Mouse (Mus musculus) T-helper 17 cell (primary cell): ENCODE data around the gene Arap1.

Experiments used
- in situ Hi-C, 2 experiments: fragments of 300-600 bp; cut with MboI, MseI; formaldehyde crosslinking; loops; 1 replicate in 1 of 2; 2 replicates in 1 of 2; pipeline ENCODE4 v1.15.1; 2025; ENCODE audit warnings: high pct_unique_total_duplicates in 2 of 2

Arap1 gene

GRCm38 (mm10) chr7:101393015-101393414 is 45.1 kb downstream of the Arap1 start:
- in situ Hi-C loops = no loop called here

- in situ Hi-C loops = no loop called here
These were observed 46.0 kb downstream of the Arap1 start for GRCm38 (mm10) chr7:101393694-101394504.

GRCm38 (mm10) chr7:101394569-101394968 is 46.7 kb downstream of the Arap1 start:
- in situ Hi-C loops = no loop called here

- in situ Hi-C loops = no loop called here
These were observed 47.6 kb downstream of the Arap1 start for GRCm38 (mm10) chr7:101395471-101395870.

DNA sequence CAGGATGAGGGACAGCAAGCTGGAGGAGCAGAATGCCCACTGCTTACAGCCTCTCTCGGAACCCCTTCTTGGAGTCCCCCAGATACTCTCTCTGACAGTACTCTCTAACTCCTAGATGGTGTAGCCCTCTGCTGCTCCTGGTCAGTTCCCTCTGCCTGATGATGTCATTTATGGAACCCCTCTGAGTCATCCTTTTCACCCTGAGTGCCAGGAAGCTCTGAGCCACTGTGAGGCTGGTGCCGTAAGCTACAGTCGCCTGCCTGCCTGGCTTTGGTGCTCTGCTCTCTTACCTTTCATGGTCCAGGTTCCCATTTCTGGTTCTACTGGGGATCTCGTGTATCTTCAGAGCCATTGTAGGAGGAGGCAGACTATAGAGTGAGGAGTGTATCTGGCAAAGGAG is 49.3 kb downstream of the Arap1 start:
- in situ Hi-C loops = no loop called here

DNA sequence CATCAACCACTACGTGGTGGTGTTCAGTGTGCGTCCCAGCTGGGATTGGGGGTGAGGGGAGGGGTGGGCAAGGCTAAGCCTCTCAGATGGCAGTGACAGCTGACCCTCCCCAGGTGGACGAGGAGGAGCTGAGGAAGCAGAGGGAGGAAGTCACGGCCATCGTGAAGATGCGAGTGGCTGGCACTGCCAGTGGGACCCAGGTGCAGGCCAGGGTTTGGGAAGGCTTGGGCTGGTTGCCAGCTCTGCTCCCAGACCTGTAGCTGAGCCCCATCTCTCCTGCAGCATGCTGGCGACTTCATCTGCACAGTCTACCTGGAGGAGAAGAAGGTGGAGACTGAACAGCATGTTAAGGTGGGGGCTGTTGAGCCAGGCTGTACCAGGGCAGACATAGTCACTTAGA is 53.6 kb downstream of the Arap1 start:
- in situ Hi-C loops = no loop called here

DNA sequence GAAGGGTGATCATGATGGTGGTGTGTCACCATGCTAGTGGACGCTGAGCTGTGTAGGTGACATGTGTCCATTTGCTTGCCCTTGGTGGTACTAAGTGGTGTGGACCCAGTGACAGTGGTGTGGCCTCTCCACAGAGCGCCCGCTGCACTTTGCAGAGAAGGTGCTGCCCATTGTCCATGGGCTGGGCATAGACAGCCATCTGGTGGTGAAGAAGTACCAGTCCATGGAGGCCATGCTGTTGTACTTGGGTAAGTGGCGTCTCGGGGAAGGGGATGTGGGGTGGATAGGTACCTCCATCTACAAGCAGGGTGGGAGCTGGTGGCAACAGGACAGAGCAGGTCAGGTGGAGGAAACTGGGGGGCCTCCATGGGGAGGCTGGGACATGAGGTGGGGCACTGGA is 56.0 kb downstream of the Arap1 start:
- in situ Hi-C loops = no loop called here

- in situ Hi-C loops = no loop called here
These were observed 62.5 kb downstream of the Arap1 start, which contains the start of gene Gm45837 for GRCm38 (mm10) chr7:101410267-101410936. Gene Gm45837 (plus strand): TSS chr7:101410886.

- in situ Hi-C loops = no loop called here
These were observed 64.9 kb downstream of the Arap1 start for GRCm38 (mm10) chr7:101412796-101413195.

DNA sequence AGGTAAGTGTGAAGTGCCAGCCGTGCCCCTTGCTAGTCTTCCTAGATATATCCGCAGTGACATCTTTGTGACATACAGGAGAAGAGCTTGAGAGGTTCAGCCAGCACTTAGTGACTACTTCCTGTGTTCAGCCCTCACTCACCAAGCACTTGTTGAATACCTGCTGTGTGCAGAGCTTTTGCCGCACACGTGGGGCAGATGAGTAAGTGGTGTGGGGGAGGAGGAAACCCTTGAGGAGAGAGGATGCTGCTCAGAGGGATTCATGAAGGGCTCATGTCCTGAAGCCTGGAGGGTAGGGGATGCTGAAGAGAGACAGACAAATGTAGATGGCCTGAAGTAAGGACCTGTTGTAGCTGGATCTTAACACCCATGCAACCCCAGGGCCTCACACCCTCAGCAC is 66.3 kb downstream of the Arap1 start:
- in situ Hi-C loops = no loop called here

- in situ Hi-C loops = no loop called here
These were observed 67.0 kb downstream of the Arap1 start for GRCm38 (mm10) chr7:101414661-101415511.

DNA sequence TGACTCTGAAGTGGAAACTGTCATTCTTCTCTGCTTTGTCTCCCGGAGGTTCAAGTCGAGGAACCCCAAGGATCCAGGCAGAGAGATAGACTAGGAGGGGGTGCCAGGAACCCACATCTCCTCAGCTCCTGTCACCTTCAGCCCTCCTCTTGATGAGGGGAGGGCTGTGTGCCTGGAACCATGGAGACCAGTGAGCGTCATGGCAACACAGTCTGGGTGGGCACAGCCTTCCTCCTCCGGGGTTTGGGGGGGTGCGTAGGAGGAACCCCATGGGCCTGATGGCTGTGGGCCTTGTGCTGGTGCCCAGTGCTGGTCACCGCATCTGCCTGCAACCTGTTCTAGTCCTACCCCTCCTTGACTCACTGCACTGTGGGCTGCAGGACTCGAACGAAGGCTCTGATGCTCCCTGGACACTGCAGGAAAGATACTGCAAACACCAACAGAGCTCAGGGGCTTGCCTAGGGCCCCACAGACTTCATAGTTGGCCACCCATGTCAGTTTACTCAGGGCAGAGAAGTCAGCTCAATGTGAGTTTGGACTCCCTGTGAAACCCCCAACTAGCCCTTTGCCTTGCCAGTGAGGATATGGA is 67.7 kb downstream of the Arap1 start:
- in situ Hi-C loops = no loop called here

DNA sequence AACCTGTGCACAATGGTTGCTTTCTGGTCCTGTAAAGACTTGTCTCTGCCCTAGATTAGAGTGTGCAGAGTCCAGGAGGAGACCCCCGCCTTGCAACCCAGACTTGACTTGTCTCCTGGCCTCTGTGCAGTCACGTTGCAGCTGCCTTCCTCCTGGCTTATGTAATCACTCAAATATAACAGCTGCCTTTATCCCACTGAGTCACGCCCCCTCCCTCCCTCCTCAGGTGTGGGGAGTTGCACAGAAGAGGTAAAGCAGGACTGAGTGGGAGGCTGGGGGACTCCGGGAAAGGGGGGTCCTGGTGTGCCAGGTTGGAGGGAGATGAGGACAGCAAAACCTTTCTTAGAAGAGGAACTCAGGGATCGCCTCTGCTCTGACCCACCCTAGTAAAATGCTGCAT is 68.5 kb downstream of the Arap1 start:
- in situ Hi-C loops = no loop called here

- in situ Hi-C loops = no loop called here
These were observed 71.3 kb downstream of the Arap1 start for GRCm38 (mm10) chr7:101419013-101419770.

DNA sequence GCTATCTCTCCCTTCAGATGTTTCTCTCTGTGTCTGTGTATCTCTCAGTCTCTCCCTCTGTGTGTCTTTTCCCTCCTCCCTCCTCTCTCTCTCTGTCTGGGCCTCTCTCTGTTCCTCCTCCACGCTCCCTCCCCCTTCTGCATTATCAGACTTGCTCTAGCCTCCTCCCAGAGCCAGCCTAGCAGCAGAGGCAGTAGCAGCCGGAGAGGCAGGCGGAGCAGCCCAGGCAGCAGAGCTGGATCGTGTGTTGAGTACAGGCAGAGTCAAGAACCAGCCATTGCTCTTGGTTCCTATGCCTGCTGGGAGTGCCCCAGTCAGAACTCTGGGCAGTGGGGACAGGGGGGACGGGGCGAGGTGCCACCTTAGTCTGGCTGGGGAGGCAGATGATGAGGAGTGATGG is 73.7 kb downstream of the Arap1 start, which contains the start of gene Pde2a:
Gene Pde2a (plus strand): TSS at position 163 of the 400 bp plus-strand sequence.
- in situ Hi-C loops = loop anchor here in 1 of 2 experiments (10.0 kb wide), 1 partner anchor 1597 kb away; the partner anchor contains the start of gene Neu3

DNA sequence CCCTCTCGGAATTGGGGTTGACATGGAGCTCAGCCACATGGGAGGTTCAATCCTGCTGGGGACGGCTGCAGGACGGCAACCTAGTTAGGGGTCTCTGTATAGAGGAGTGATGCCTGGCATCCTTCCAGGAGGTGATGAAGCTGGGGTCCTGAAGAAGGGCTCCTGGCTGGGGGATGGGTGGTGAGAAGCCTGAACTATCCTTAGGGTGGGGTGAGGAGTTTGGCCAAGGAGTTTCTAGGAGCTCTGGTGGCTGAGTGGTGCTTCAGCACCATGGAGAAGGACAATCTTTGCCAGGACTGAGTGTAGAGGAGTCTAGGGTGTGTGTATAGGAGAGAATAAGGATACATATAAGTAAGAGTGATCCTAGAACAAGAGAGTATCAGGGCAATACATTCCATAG is 74.2 kb downstream of the Arap1 start:
- in situ Hi-C loops = loop anchor here in 1 of 2 experiments (10.0 kb wide), 1 partner anchor 1597 kb away; the partner anchor contains the start of gene Neu3

DNA sequence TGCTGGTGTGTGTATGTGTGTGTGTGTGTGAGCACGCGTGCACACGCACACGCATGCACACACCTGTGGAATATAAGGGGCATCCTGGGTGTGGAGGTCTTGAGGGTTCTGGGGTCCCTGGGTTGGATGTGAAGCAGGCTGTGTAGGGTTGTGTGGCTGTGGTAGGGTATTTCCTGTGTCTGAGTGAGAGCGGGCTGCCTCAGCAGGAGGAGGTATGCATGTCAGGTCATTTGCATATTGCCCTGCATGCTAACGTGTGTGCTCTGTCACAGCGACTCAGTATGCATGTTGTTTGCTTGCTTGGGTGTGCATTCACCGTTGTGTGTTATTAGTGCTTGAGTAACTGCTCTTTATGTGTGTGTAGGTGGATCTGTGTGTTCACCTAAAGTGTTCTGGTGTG is 74.8 kb downstream of the Arap1 start:
- in situ Hi-C loops = loop anchor here in 1 of 2 experiments (10.0 kb wide), 1 partner anchor 1598 kb away; the partner anchor contains the start of gene Neu3

- in situ Hi-C loops = loop anchor here in 1 of 2 experiments (10.0 kb wide), 1 partner anchor 1599 kb away; the partner anchor contains the start of gene Neu3
These were observed 76.1 kb downstream of the Arap1 start for GRCm38 (mm10) chr7:101423970-101424369.

- in situ Hi-C loops = loop anchor here in 1 of 2 experiments (10.0 kb wide), 1 partner anchor 1602 kb away; the partner anchor contains the start of gene Neu3
These were observed 78.8 kb downstream of the Arap1 start for GRCm38 (mm10) chr7:101426692-101427091.

DNA sequence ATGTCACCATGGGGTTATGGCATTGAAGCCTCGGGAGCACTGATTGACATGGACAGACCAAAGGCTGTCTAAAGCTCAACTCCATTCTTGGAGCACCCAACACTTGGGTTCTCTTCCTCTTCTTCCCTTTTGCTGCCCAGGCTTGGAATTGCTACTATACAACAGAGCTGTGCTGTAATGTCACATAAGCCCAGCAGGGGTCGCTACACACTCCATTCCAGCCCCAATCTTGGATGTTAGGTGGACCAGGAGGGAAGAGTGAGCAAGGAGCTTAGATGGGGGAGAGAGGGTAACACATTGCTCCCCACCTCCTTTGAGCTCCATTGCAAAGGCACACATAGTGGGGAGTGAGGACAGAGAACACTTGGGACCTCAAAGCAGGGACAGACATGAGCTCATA is 79.9 kb downstream of the Arap1 start:
- in situ Hi-C loops = loop anchor here in 1 of 2 experiments (10.0 kb wide), 1 partner anchor 1603 kb away; the partner anchor contains the start of gene Neu3
